Mouse (Mus musculus): Measurements from ENCODE around the gene Cyp26a1. TPM values are rescaled to one million over a fixed set of nuclear protein-coding genes. Genes with fewer than 3 reads are reported as not detected.
A peak's percentile ranks its signal among the peaks of the same experiment; 100 is the strongest.

The Cyp26a1 gene
- polyA plus RNA-seq (2012; rRNA removed) = 0.16 and 0.29 TPM in 2 replicates

GRCm38 (mm10) chr19:37697651-37698272 lies at the start of gene Cyp26a1:
Gene Cyp26a1 (plus strand): TSS chr19:37697798.
- DNase-seq (ENCODE audit: extremely low spot score in 1 of 2, low spot score in 1 of 2) = no peak

DNA sequence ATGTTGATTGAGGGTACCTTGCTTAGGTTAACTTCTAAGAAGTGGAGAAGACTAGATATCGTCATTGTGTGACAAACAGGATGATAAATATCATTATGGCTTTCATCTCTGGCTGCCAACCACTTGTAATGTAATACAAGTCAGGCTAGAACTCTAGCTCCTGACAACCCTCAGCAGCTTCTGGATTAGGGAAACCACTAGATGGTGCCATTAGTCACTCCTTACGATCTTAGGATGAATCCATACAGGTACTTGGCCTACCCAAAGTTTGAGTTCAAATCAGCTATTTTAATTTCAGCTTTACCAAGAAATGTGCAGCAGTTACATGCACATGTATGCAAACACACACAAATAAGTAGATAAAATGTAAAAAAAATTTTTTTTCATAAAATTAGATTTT lies 49.6 kb upstream of the Cyp26a1 start:
- peak in 1 of 2 experiments; percentile 38 for DNase-seq (ENCODE audit: extremely low spot score in 1 of 2, low spot score in 1 of 2)

GRCm38 (mm10) chr19:37650526-37650925 lies 47.1 kb upstream of the Cyp26a1 start:
- peak in 1 of 2 experiments; percentile 51 for DNase-seq (ENCODE audit: extremely low spot score in 1 of 2, low spot score in 1 of 2)

DNA sequence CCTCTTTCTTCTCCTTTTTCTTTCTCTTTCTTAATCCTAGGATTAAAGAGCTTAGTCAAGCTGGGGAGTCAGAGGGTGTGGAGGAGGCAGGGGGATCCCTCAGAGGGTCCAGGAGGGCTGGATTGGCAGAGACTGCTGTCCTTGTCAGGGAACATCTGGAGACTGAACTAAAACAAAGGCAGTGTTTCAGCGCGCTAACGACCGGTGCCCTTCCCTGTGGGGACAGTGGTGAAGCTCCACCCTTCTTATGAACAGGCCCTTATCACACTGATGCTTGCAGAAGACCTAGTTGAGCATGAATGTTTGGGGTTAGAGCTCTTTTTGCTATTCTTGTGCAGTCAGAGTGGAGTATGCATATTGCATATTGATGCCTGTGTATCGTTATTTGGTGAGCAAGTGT lies 43.6 kb upstream of the Cyp26a1 start:
- no peak for DNase-seq (ENCODE audit: extremely low spot score in 1 of 2, low spot score in 1 of 2)

- no peak for DNase-seq (ENCODE audit: extremely low spot score in 1 of 2, low spot score in 1 of 2)
Observed at GRCm38 (mm10) chr19:37656441-37656840, 41.2 kb upstream of the Cyp26a1 start.

DNA sequence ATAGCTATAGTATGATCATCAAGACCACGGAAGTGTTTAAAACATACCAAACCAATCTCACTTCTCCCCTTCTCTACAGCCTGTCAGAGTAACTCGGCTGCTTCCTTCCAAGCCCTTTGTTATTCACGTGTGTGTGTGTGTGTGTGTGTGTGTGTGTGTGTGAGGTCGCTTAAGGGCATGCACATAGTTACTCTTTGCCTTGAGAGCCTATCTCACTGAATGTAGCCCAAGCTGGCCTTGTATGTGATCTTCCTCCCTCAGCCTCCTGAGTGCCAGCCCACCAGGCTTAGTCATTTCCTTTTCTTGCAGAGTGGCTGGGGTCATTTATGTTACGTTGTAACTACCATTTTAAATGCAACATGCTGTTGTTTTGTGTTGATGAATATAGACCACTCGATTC lies 32.3 kb upstream of the Cyp26a1 start:
- DNase-seq (ENCODE audit: extremely low spot score in 1 of 2, low spot score in 1 of 2) = no peak

- no peak for DNase-seq (ENCODE audit: extremely low spot score in 1 of 2, low spot score in 1 of 2)
Observed at GRCm38 (mm10) chr19:37667855-37668594, 29.6 kb upstream of the Cyp26a1 start.

DNA sequence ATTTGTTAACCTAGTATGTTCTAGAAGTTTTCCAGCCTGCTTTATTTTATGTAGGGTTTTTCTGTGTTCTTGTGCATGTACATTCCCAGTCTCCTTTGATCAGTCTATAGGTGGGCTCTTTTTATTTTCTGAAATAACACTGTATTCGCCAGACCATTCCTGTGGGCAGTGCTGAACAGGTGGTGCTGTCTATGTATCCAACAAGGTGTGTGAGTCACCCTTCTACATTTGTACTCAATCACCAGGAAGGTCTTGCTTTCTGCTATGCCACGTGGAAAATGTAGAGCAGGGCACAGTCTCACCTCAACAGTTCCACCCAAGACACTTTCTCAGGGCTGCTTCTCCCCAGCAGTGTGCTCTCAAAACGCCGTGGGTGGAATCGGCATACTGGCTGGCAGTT lies 28.9 kb upstream of the Cyp26a1 start:
- DNase-seq (ENCODE audit: extremely low spot score in 1 of 2, low spot score in 1 of 2) = no peak

DNA sequence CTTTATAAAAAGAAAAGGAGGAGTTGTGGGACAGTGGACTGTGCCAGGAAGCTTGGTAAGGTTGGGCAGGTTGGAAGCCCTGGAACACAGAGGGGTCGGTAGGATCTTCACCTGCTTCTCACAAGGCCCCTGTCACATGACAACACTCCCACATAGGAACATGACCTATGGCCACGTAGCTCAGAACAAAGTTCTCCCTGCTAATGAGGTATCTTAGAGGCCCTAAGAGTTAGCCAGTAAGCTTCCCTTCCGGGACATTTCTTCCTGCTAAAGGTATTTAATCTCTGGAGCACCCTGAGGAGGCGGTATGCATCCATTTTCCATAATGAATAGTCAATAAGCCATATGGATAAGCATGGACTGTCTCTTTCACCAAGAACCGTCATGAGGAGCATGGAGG lies 28.1 kb upstream of the Cyp26a1 start:
- no peak for DNase-seq (ENCODE audit: extremely low spot score in 1 of 2, low spot score in 1 of 2)

GRCm38 (mm10) chr19:37673393-37673792 lies 24.2 kb upstream of the Cyp26a1 start:
- peak in 1 of 2 experiments; percentile 26 for DNase-seq (ENCODE audit: extremely low spot score in 1 of 2, low spot score in 1 of 2)

- DNase-seq (ENCODE audit: extremely low spot score in 1 of 2, low spot score in 1 of 2) = no peak
Observed at GRCm38 (mm10) chr19:37685281-37685680, 12.3 kb upstream of the Cyp26a1 start, which contains the start of gene Cyp26c1. Gene Cyp26c1 (plus strand): TSS chr19:37685581.

GRCm38 (mm10) chr19:37686347-37686746 lies 11.3 kb upstream of the Cyp26a1 start:
- no peak for DNase-seq (ENCODE audit: extremely low spot score in 1 of 2, low spot score in 1 of 2)

DNA sequence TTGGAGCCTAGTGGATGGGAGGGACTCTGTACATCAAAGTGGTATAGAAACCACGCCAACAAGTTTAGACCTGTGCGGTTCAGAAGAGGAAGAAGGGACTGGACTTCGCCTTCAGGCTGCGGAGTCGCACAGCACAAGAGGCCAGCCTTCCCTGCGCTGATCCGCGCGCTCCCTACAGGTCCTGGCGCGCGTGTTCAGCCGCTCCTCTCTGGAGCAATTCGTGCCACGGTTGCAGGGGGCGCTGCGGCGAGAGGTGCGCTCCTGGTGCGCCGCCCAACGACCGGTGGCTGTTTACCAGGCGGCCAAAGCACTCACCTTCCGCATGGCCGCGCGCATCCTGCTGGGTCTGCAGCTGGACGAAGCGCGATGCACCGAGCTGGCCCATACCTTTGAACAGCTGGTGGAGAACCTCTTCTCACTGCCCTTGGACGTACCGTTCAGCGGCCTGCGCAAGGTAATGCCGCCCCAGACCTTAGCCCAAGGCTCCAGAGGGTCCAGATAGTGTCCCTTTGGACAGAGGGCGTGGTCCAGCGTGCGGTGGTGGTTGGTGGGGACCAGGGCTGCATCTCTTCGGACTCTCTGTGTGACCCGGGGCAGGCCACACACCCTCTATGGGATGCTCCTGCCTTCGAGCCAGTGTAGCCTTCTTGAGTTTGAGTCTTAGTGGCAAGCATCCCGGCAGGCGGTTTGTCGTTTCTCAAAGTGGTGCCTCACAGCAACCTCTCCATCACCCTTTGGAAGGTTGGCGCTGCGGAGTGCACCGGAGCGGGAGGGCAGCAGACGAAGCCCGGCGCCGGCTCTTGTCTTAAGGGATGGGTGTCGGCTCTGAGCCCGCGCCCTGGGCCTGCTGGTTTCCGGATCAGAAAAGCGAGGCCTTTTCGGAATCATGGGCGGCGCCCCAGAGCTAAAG lies 10.4 kb upstream of the Cyp26a1 start:
- no peak for DNase-seq (ENCODE audit: extremely low spot score in 1 of 2, low spot score in 1 of 2)

- no peak for DNase-seq (ENCODE audit: extremely low spot score in 1 of 2, low spot score in 1 of 2)
Observed at GRCm38 (mm10) chr19:37689478-37689877, 8.1 kb upstream of the Cyp26a1 start.

DNA sequence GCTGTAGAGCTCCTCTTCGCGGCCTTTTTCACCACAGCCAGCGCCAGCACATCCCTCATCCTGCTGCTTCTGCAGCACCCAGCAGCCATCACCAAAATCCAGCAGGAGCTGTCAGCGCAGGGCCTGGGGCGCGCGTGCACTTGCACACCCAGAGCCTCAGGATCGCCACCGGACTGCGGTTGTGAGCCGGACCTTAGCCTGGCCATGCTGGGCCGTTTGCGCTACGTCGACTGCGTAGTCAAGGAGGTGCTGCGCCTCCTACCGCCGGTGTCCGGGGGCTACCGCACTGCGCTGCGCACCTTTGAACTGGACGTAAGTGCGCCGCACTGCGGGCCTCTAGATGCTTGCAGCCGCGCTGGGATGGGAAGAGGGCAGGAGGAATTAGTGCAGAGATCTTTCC lies 6.9 kb upstream of the Cyp26a1 start:
- DNase-seq (ENCODE audit: extremely low spot score in 1 of 2, low spot score in 1 of 2) = no peak

GRCm38 (mm10) chr19:37692879-37693278 lies 4.7 kb upstream of the Cyp26a1 start:
- peak in 1 of 2 experiments; percentile 38 for DNase-seq (ENCODE audit: extremely low spot score in 1 of 2, low spot score in 1 of 2)

DNA sequence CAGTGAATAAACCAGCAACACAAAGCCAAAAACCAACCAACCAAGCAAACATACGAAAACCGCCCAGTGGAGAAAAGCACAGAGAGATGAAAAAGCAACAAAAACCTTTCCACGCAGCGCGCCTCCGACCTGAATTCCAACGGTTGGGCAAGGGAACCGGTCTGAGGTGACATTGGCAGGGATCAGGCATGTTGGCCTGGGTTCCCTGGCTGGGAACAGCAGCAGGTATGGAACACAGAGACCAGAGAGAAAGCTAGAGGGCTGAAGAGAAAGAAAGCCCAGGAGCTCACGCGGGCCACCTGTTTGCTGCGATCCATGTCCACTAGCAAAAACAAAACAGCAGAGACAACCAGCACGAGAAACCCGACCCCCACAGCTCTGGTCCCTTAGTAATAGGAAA lies 2.5 kb upstream of the Cyp26a1 start:
- DNase-seq (ENCODE audit: extremely low spot score in 1 of 2, low spot score in 1 of 2) = no peak

- no peak for DNase-seq (ENCODE audit: extremely low spot score in 1 of 2, low spot score in 1 of 2)
Observed at GRCm38 (mm10) chr19:37695762-37696602, 1.6 kb upstream of the Cyp26a1 start.

GRCm38 (mm10) chr19:37696603-37697334 lies 829 bp upstream of the Cyp26a1 start:
- no peak for DNase-seq (ENCODE audit: extremely low spot score in 1 of 2, low spot score in 1 of 2)

DNA sequence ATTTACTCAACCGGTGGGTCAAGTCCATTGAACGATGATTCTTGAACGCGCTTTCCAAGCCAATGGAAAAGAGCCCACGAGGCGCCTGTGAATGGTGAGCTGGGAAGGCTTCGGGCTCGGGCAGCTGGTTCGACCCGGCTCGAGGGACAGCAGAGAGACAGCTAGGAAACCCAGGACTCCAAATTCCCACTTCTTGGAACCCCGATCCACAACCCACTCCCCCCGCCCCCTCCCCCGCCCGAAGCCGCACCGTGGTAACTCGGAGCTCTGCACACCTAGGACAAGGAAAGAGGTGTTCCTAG lies 312 bp upstream of the Cyp26a1 start:
- no peak for DNase-seq (ENCODE audit: extremely low spot score in 1 of 2, low spot score in 1 of 2)
